Mouse (Mus musculus) adrenal gland, adult 8-10 months (tissue): ENCODE data around the gene Magi1. TPM values are rescaled to one million over a fixed set of nuclear protein-coding genes. Genes with fewer than 3 reads are reported as not detected.
"Not testable (repeated sequence)": the region's sequence is repeated elsewhere in the genome, so short reads cannot be mapped to it uniquely, and the experiment has no call there.

Experiments
- DNase-seq: peaks from one replicate; pipeline ENCODE4 v3.0.0; 2022
- total RNA-seq, 4 experiments: library from RNA; stranded (reverse); gene quantifications; 2 replicates each; pipeline ENCODE4 v1.2.4; 2022

The Magi1 gene
- total RNA-seq, 4 experiments from 2014 or later, result 16.5 to 69.9 (median 38.8) TPM

- DNase-seq, result no peak
Observed at GRCm38 (mm10) chr6:94059090-94059489, 224.6 kb downstream of the Magi1 start.

- DNase-seq, result no peak
Observed at GRCm38 (mm10) chr6:94053920-94054319, 229.8 kb downstream of the Magi1 start.

GRCm38 (mm10) chr6:94045180-94045579 lies 238.5 kb downstream of the Magi1 start:
- no peak for DNase-seq

- DNase-seq, result no peak
Observed at GRCm38 (mm10) chr6:94043461-94043860, 240.3 kb downstream of the Magi1 start.

GRCm38 (mm10) chr6:94040093-94040492 lies 243.6 kb downstream of the Magi1 start:
- DNase-seq, result no peak

GRCm38 (mm10) chr6:94038897-94039296 lies 244.8 kb downstream of the Magi1 start:
- no peak for DNase-seq

GRCm38 (mm10) chr6:94036554-94036953 lies 247.2 kb downstream of the Magi1 start:
- no peak for DNase-seq

- peak; percentile 38 for DNase-seq
Observed at GRCm38 (mm10) chr6:94026361-94026760, 257.4 kb downstream of the Magi1 start.

- DNase-seq, result no peak
Observed at GRCm38 (mm10) chr6:94022437-94022836, 261.3 kb downstream of the Magi1 start.

- no peak for DNase-seq
Observed at GRCm38 (mm10) chr6:94021239-94021962, 262.3 kb downstream of the Magi1 start.

GRCm38 (mm10) chr6:94020566-94020965 lies 263.2 kb downstream of the Magi1 start:
- DNase-seq, result no peak

GRCm38 (mm10) chr6:94019935-94020334 lies 263.8 kb downstream of the Magi1 start:
- no peak for DNase-seq

- no peak for DNase-seq
Observed at GRCm38 (mm10) chr6:94013761-94014160, 270.0 kb downstream of the Magi1 start.

- DNase-seq, result no peak
Observed at GRCm38 (mm10) chr6:94011947-94012346, 271.8 kb downstream of the Magi1 start.

- no peak for DNase-seq
Observed at GRCm38 (mm10) chr6:94011521-94011920, 272.2 kb downstream of the Magi1 start.

- DNase-seq, result no peak
Observed at GRCm38 (mm10) chr6:94008577-94008976, 275.1 kb downstream of the Magi1 start.

- DNase-seq, result not testable (repeated sequence)
Observed at GRCm38 (mm10) chr6:94003586-94003985, 280.1 kb downstream of the Magi1 start.

- DNase-seq, result peak; percentile 60
Observed at GRCm38 (mm10) chr6:93996841-93997485, 286.8 kb downstream of the Magi1 start.

GRCm38 (mm10) chr6:93987561-93987960 lies 296.2 kb downstream of the Magi1 start:
- no peak for DNase-seq

GRCm38 (mm10) chr6:93985111-93985510 lies 298.6 kb downstream of the Magi1 start:
- DNase-seq, result no peak

- no peak for DNase-seq
Observed at GRCm38 (mm10) chr6:93983551-93983950, 300.2 kb downstream of the Magi1 start.

- DNase-seq, result no peak
Observed at GRCm38 (mm10) chr6:93981211-93981610, 302.5 kb downstream of the Magi1 start.

GRCm38 (mm10) chr6:93979241-93979640 lies 304.5 kb downstream of the Magi1 start:
- no peak for DNase-seq

GRCm38 (mm10) chr6:93968721-93969120 lies 315.0 kb downstream of the Magi1 start:
- DNase-seq, result no peak
